Mouse (Mus musculus) activated CD4-positive, CD25-positive, alpha-beta regulatory T cell, adult 9 weeks (primary cell): ENCODE results near the gene Fbln7. TPM values are rescaled to one million over a fixed set of nuclear protein-coding genes. Genes with fewer than 3 reads are reported as not detected.

ENCODE experiments used
- polyA plus RNA-seq: library from polyadenylated mRNA; unstranded; fragments of 100-300 nt; shearing (Covaris generic); gene quantifications from one replicate; pipeline ENCODE4 v1.2.1, GENCODE M21; 2017

Gene Fbln7
- not detected for polyA plus RNA-seq

DNA sequence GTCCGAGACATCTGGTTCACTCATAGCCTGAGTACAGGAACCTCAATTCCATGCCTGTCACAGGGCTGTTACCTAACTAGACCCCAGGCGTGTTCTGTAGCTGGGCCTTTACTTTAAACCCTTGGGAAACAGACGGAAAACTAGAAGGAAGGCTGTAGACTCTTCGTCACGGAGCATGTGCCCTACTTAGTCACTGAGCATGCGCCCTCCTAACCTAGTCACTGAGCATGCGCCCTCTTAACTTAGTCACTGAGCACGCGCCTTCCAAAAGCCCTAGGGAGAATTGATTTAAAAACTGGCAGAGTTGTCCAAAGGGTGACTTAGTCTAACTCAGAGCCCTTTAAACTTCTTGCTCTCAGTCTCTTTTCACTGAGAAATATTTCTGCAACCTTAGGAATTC, at the start of gene Fbln7:
Gene Fbln7, plus strand, starts transcription at position 346 of the 400 bp plus-strand sequence.

DNA sequence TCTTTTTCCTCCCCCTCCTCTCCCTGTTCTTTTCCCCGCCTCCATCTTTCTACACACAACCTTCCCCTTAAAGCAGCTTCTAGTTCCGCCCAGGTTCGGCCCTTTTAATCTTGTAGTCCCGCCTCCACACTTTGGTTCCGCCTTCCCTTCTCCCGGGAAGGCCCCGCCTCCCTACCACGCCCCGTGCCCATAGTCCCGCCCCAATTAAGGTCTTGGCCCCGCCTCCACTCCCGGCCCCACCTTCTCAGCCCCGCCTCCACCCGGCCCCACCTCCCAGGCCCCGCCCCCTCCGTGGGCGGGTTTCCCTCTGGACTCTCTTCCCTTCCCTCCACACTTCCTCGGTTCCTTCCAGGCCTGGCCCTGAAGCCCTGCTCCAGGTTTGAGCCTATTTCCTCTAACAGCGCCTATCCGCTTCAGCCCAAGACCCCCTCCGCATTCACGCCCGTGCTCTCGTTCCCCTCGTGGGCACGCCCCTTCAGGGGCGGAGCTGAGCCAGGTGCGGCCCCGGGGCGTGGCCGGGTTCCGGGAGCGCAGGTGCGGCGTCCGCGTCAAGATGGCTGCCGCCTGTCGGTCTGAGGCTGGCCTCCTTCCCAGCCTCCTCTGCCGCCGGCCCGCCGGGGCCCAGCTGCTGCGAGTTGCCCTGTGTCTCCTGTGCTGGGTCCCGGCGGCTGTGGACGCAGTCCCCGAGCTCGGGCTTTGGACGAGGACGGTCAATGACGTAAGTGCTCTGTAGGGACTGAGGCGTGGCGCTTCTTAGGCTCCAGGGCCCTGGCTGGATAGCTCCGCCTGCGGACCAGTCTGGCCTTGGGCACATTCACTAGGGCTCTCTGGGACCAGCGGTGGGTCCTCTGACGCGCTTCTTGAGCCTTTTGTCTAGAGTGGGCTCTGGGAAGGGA, 44.7 kb upstream of the Fbln7 start, which contains the start of gene Tmem87b:
Gene Tmem87b, plus strand, starts transcription at position 333 of the 896 bp plus-strand sequence.

DNA sequence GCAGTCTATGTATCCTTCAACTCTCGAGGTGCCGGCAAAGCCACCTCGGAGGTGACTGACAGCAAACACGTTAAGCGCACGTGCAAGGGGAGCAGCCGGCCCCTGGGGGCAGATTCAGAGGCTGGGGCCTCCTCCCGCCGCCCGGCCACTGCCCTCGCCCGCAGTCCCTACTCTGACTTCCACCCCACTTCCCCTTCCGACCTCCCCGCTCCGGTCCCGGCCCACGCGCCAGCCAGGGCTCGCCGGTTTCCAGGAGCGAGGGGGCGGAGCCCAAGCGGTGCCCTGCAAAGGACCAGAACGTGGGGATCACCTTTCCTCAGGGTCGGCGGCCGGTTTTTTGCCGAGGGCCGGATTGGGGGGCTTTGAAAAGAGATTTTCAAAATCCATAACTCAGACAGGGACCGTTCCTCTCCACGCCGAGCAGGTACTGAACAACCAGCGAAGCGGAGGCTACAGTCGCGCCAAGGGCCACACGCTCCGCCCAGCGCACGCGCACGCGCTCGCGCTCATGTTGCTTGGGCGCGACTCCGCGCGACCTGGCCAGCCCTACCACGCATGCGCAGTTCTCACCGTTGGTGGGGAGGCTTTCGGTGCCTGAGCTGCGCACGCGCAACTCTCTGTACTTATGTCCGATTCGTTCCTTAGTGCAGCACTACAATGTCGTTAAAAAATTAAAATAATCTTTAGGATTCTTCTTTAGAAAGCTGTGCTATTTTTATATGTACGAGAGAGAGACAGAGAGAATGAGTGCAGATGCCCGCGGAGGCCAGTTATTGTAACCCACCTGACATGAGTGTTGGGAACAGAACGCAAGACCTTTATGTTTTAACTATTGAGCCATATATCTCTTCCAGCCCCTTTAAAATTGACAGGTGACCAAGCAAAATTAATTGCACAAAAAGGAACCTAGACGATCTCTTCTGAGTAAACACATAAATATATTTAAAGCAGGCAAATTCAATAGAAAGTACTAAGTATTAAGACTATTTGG, 81.1 kb downstream of the Fbln7 start, which contains the start of gene Zc3h8:
Gene Zc3h8, minus strand, starts transcription at position 540 of the 991 bp plus-strand sequence.

Other genes starting within 250 kb of the Fbln7 start
- gene Anapc1, start 175.6 kb upstream of the Fbln7 start, polyA plus RNA-seq = 112 TPM
- 0.56 TPM for gene Mertk, start 164.0 kb upstream of the Fbln7 start, polyA plus RNA-seq
- gene Tmem87b, start 44.9 kb upstream of the Fbln7 start, polyA plus RNA-seq = 32.4 TPM
- gene Zc3h8, start 81.1 kb downstream of the Fbln7 start, polyA plus RNA-seq = 11.5 TPM
- gene Zc3h6, start 104.4 kb downstream of the Fbln7 start, polyA plus RNA-seq = 3.0 TPM
- gene Gm10762, start 104.7 kb downstream of the Fbln7 start, polyA plus RNA-seq = 1.8 TPM
- gene Vinac1, start 185.2 kb downstream of the Fbln7 start, polyA plus RNA-seq = not detected
- 2.8 TPM for gene Ttl, start 203.0 kb downstream of the Fbln7 start, polyA plus RNA-seq
- gene Polr1b, start 238.0 kb downstream of the Fbln7 start, polyA plus RNA-seq = 35.6 TPM